Mouse (Mus musculus): ENCODE data around the gene Ntrk2.

Gene Ntrk2

DNA sequence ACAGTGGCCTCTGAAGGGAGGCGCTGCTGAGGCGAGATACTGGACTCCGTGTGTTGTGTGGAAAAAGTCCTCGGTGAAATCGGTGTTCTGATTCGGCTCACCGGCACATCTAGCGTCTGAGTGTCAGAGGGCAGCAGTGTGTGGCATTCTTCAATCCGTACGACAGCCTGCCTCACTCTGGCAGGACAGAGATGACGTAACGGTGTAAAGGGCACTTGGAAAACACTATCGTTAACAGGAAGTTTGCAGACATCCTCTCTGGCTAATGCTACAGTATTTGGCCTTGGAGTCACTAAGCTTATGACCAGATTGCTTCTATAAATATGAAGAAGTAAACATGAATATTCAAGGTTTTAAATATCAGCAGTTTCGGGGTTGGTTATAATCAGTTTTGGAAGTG is 309.2 kb downstream of the Ntrk2 start:
- no peak for DNase-seq (ENCODE audit: low read depth)

DNA sequence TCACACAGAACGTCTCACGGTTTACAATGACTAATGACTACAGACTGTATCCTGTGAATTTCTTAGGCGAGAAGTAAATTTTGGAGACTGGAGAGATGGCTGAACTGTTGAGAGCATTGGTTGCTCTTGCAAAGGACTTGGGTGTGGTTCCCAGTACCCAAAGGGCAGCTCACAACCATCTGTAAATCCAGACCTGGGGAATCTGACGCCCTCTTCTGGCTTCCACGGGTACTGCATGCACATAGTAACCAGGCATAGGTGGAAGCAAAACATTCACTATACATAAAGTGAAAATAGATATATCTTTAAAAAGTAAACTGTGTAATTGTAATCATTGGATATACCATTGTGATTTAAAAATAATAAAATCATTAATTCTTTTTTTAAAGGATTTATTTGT is 310.9 kb downstream of the Ntrk2 start:
- DNase-seq (ENCODE audit: low read depth): no peak

DNA sequence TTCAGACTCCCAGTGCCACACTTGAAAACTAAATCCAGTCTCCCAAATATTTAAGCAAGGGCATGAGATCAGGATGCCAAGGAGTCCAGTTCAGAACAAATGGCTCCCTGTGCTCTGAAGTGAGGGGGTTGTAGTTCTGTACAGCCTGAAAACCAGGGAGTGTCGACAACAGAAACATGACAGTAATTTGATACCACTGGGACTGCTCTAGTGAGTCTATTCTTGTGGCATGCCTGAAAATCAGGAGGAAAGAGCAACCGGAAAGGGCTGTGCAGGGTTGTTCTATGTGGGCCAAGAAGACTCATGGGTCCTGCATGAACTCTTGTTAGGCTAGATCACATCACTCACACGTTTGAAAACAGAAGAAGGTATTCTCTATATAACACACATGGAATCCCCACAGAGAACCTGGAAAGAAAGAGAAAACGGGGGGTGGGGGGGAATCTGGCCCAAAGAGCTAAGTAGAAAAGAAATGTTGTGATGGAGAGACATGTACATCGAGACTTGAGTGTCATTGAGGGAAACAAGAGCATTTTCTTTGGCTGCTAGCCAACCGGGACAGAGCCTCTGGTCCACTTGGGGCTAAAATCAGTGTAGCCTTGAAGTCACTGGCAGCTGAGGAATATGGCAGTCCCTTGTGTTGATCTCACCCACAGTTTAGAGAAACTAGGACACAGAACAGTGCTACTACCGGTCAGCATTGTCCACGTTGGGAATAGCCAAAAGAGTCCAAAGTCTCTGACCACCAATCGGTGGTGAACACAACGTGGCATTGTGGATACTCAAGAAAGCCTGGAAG is 313.4 kb downstream of the Ntrk2 start:
- DNase-seq (ENCODE audit: low read depth): no peak

GRCm38 (mm10) chr13:59143141-59143744 is 336.9 kb downstream of the Ntrk2 start:
- no peak for DNase-seq (ENCODE audit: low read depth)

DNA sequence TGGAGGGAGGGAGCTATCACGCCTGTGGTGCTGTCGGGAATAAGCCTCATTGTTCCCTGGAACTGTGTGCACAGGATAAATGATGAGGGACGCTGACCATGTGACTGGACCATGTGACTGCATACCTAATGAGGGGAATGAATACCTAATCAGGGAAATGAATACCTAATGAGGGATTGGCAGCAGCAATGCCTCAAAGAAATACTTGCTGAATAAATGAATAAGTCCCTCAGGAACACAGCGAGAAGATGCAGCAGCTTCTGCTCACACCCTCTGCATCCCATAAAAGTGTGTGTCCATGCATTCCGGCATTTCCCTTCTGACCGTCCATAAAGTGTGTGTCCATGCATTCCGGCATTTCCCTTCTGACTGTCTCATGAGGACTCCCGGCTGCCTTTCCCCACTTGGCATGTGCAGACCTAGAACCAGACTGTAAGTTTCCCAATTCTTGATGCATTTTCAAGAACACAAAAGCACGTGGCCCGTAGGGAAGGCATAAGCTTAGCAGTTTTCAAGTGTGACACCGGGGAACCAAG is 338.0 kb downstream of the Ntrk2 start:
- DNase-seq (ENCODE audit: low read depth): no peak

GRCm38 (mm10) chr13:59145677-59146555 is 339.5 kb downstream of the Ntrk2 start:
- DNase-seq (ENCODE audit: low read depth): no peak

DNA sequence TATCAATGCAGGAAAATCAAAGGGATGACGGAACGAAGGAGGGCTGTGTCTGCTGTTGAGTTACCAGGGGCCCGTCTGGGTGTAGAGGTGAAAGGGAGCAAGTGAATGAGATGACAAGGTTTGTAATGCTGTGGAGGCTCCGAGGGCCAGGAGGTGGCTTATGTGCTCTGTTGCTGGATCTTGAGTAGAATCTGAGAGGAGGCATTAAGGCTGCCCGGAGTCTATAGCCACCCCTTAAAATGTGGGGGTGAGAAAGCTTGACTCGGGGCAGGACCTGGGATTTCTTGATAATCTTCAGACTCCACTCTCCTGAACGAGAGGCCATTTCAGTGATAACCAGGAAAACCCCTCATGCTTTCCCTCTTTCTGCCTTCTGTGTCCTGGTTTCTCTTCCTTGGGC is 340.2 kb downstream of the Ntrk2 start:
- no peak for DNase-seq (ENCODE audit: low read depth)

DNA sequence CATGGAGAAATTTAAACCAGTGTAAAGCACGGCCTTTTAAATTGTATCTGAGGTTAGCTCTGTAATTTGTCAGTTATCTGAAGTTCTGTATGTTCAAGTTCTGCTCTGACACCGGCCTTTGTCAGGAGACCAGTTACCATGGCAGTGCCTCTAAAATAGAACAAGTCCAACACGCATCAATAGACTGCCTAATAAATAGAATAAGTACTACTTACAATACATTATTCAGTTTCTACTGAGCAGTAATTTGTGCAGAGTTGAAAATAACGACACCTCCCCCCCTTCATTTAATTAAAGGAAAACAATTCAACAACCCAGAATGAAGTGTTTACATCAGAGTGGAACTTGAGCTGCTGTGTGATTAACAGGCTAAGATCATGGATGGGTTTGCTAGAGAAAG is 341.6 kb downstream of the Ntrk2 start:
- no peak for DNase-seq (ENCODE audit: low read depth)

GRCm38 (mm10) chr13:59148793-59149192 is 342.4 kb downstream of the Ntrk2 start:
- DNase-seq (ENCODE audit: low read depth): no peak

GRCm38 (mm10) chr13:59164015-59164414 is 357.6 kb downstream of the Ntrk2 start:
- no peak for DNase-seq (ENCODE audit: low read depth)

DNA sequence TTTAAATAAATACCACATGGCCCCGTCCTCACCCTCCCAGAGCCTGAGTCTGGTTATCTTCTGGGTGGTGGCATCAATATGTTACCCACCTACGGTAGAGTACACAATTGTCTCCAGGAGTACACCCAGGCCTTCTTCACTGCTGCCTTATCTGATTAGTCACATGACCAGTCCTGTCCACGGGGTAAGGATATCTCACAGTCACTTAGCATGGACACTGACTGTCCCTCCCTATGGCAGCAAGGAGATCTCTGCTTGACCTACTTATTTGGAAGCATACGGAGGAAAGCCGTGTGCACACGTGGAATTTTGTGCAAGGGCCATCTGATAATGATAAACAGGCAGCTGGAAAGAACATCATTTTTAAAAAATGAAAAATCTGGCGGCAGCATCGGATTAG is 367.5 kb downstream of the Ntrk2 start:
- DNase-seq (ENCODE audit: low read depth): no peak

GRCm38 (mm10) chr13:59176021-59176420 is 369.7 kb downstream of the Ntrk2 start:
- no peak for DNase-seq (ENCODE audit: low read depth)

DNA sequence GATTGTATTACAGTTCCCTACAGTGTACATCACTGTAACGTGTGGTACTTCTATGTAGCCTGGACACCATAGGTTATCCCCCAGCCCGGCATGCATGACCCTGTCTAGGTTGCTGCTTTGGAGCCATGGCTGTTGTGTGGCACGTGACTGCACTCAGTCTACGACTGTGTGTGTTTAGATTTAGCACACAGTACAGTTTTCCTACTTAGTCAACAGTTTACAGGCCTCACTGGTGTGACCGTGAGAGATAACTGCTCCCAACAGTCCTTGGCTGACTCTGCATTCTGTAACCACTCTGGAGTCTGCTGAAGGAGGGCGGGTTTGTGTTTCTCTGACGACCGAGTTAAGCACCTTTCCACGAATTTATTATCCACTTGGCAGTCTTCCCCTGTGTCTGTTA is 370.1 kb downstream of the Ntrk2 start:
- DNase-seq (ENCODE audit: low read depth): no peak

- no peak for DNase-seq (ENCODE audit: low read depth)
These were observed 370.6 kb downstream of the Ntrk2 start for GRCm38 (mm10) chr13:59177003-59177402.

GRCm38 (mm10) chr13:59179986-59180385 is 373.6 kb downstream of the Ntrk2 start:
- no peak for DNase-seq (ENCODE audit: low read depth)

DNA sequence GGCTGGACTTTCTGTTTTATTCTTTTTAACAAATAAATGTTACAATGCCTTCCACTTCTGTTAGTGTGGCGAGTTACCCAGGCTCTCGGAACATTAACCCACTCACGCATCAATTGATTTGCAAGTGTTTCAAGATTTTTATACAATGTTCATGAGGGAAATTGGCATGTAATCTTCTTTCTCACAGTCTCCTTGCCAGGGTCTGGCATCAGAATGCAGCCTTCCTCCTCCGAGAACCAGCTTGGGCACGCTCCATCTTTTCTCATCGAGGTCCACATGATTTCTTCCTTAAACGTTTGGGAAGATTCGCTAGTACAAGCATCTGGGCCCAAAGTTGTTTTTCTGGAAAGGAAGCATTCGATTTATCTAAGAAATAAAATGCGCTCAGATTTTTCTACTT is 374.4 kb downstream of the Ntrk2 start:
- DNase-seq (ENCODE audit: low read depth): no peak

- DNase-seq (ENCODE audit: low read depth): no peak
These were observed 375.0 kb downstream of the Ntrk2 start for GRCm38 (mm10) chr13:59181188-59181947.

GRCm38 (mm10) chr13:59182630-59183029 is 376.3 kb downstream of the Ntrk2 start:
- DNase-seq (ENCODE audit: low read depth): no peak

Measured in naive thymus-derived CD4-positive, alpha-beta T cell, adult 2 months (primary cell).